Comparison of ENCODE assay signal across 8 mouse cellular contexts in genomic region chr10:81284719-81285118, GRCm38 (mm10). TPM values are rescaled to one million over a fixed set of nuclear protein-coding genes. Genes with fewer than 3 reads are reported as not detected.
DNase-seq lines count a peak whose midpoint lies in the region; ATAC-seq and TF ChIP-seq lines count a peak whose summit lies in the region.

No protein-coding gene starts in this region.

- peaks cover 7% of the 10 kb centered on the region; the same call in 1 of the 2 replicates for H3K4me1 ChIP-seq in intestine, postnatal 0 days (replicated peaks; ENCODE audit: control insufficient read depth, insufficient read depth, low read length)
- no peaks in the 10 kb centered on the region for H3K4me1 ChIP-seq in stomach, postnatal 0 days (replicated peaks; ENCODE audit: control insufficient read depth, insufficient read depth)

- peak overlapping the region; percentile 60 for H3K4me2 ChIP-seq in intestine, postnatal 0 days (replicated peaks; ENCODE audit: low read depth)
- peak overlapping the region; percentile 65 for H3K4me2 ChIP-seq in stomach, postnatal 0 days (replicated peaks; ENCODE audit: low read depth)

- no peaks in the 10 kb centered on the region for H3K9me3 ChIP-seq in intestine, postnatal 0 days (ENCODE audit: control insufficient read depth)
- no peaks in the 10 kb centered on the region for H3K9me3 ChIP-seq in stomach, postnatal 0 days (ENCODE audit: control insufficient read depth, low read length)

- peak; percentile 10; the same call in 1 of the 2 replicates for ATAC-seq in intestine, postnatal 0 days
- ATAC-seq in stomach, postnatal 0 days (ENCODE audit: low FRiP score, low TSS enrichment), result 0 out of 2 replicates have a peak, but pooled peaks have one; percentile 4

- peak overlapping the region; percentile 62 for H3K4me3 ChIP-seq in intestine, postnatal 0 days (ENCODE audit: low read depth, low read length)
- H3K4me3 ChIP-seq in stomach, postnatal 0 days (ENCODE audit: low read depth, low read length), result peak overlapping the region; percentile 10; the same call in 1 of the 2 replicates

- peak; percentile 61 for DNase-seq in thymus, postnatal 4 days
- DNase-seq in thymus, postnatal 25 days, result no peak
- peak; percentile 76 to 84 for DNase-seq in lung, adult 18-20 months
- DNase-seq in stomach, postnatal 0 days (ENCODE audit: low spot score), result peak; percentile 85
- no peak for DNase-seq in embryo, embryonic 9.5 days (ENCODE audit: extremely low spot score)
- DNase-seq in spleen, postnatal 4 days (ENCODE audit: low spot score in 2 of 2), result no peak
- no peak for DNase-seq in spleen, postnatal 36 days (ENCODE audit: low spot score in 2 of 2)

- WGBS in intestine, postnatal 0 days, result 7% methylated on average over 17 of the region's 17 CpGs
- 7% methylated on average over 17 of the region's 17 CpGs for WGBS in stomach, postnatal 0 days

- H3K9ac ChIP-seq in intestine, postnatal 0 days (ENCODE audit: low read depth, low read length), result peak overlapping the region; percentile 63; the same call in 1 of the 2 replicates
- H3K9ac ChIP-seq in stomach, postnatal 0 days (ENCODE audit: low read length), result no peak overlapping the region

- no peaks in the 10 kb centered on the region for H3K27me3 ChIP-seq in intestine, postnatal 0 days (replicated peaks; ENCODE audit: control insufficient read depth, insufficient read depth, low read length)
- no peaks in the 10 kb centered on the region for H3K27me3 ChIP-seq in stomach, postnatal 0 days (ENCODE audit: control insufficient read depth, insufficient read depth, low read length)

- H3K27ac ChIP-seq in intestine, postnatal 0 days (ENCODE audit: low read depth, low read length), result peak overlapping the region; percentile 92; the same call in 1 of the 2 replicates
- 0 out of 2 replicates have a peak overlapping the region, but pooled peaks have one; percentile 78 for H3K27ac ChIP-seq in stomach, postnatal 0 days (replicated peaks)

- TF ChIP-seq EP300 in stomach, postnatal 0 days (optimal IDR thresholded peaks at IDR 0.05), result no peak

- no peak for TF ChIP-seq CTCF in intestine, postnatal 0 days (IDR thresholded peaks at IDR 0.05; ENCODE audit: low read depth)
- no peak for TF ChIP-seq CTCF in stomach, postnatal 0 days (IDR thresholded peaks at IDR 0.05; ENCODE audit: low read depth)

- peaks cover 19% of the 10 kb centered on the region for H3K36me3 ChIP-seq in intestine, postnatal 0 days (ENCODE audit: control insufficient read depth, insufficient read depth)
- no peaks in the 10 kb centered on the region for H3K36me3 ChIP-seq in stomach, postnatal 0 days (ENCODE audit: control insufficient read depth, insufficient read depth, low read length)

RNA-seq across cellular contexts. Expression of gene Tjp3, which starts 6.7 kb away (rescaled TPM):
- 43.2 and 43.4 TPM in 2 replicates for polyA plus RNA-seq in intestine, postnatal 0 days (2015; fragmentation: Nextera tagmentation; extraction: Ambion mirVana)
- 42.5 and 46.0 TPM in 2 replicates for polyA plus RNA-seq in stomach, postnatal 0 days (2015; fragmentation: Nextera tagmentation; extraction: Ambion mirVana)

RNA-seq across cellular contexts. Expression of gene Pip5k1c, which starts 8.0 kb away (rescaled TPM):
- polyA plus RNA-seq in intestine, postnatal 0 days (2015; fragmentation: Nextera tagmentation; extraction: Ambion mirVana), result 27.2 and 27.6 TPM in 2 replicates
- 19.1 and 21.1 TPM in 2 replicates for polyA plus RNA-seq in stomach, postnatal 0 days (2015; fragmentation: Nextera tagmentation; extraction: Ambion mirVana)

RNA-seq across cellular contexts. Expression of gene Apba3, which starts 18.0 kb away (rescaled TPM):
- polyA plus RNA-seq in intestine, postnatal 0 days (2015; fragmentation: Nextera tagmentation; extraction: Ambion mirVana), result 75.2 and 75.4 TPM in 2 replicates
- polyA plus RNA-seq in stomach, postnatal 0 days (2015; fragmentation: Nextera tagmentation; extraction: Ambion mirVana), result 30.5 and 34.6 TPM in 2 replicates

RNA-seq across cellular contexts. Expression of gene Mrpl54, which starts 18.0 kb away (rescaled TPM):
- polyA plus RNA-seq in intestine, postnatal 0 days (2015; fragmentation: Nextera tagmentation; extraction: Ambion mirVana), result 268 and 287 TPM in 2 replicates
- 210 and 215 TPM in 2 replicates for polyA plus RNA-seq in stomach, postnatal 0 days (2015; fragmentation: Nextera tagmentation; extraction: Ambion mirVana)

RNA-seq across cellular contexts. Expression of gene Matk, which starts 32.0 kb away (rescaled TPM):
- 0.66 and 1.2 TPM in 2 replicates for polyA plus RNA-seq in intestine, postnatal 0 days (2015; fragmentation: Nextera tagmentation; extraction: Ambion mirVana)
- 1.0 and 1.6 TPM in 2 replicates for polyA plus RNA-seq in stomach, postnatal 0 days (2015; fragmentation: Nextera tagmentation; extraction: Ambion mirVana)

Comparison
In these comparisons a context has a peak if more than half of its experiments do, and no peak if none do; other contexts are left out.
1. DNase-seq: peak in thymus, postnatal 4 days (single experiment), lung, adult 18-20 months (2 of 2) and stomach, postnatal 0 days (single experiment); none in thymus, postnatal 25 days (single experiment), embryo, embryonic 9.5 days (single experiment), spleen, postnatal 4 days (0 of 2) and spleen, postnatal 36 days (0 of 2).